Mouse (Mus musculus) midbrain, embryonic 15.5 days (tissue): ENCODE measurements at regions not wholly inside any gene's neighbourhood (a gene's known extent, or its start where the extent isn't known, plus 50 kb on each side); places are given as distances from the start of the nearest gene placed in this dataset.

Experiments
- ATAC-seq: fragments of 200-750 bp; cut with Nextera tagmentation; replicated peaks from 2 replicates; pipeline ENCODE4 v1.8.0; 2017; ENCODE audit warnings: moderate TSS enrichment
- H3K27ac ChIP-seq: fragments of 300-500 bp; sonication (generic); 2 replicates; pipeline ENCODE4 v1.5.1; 2015; ENCODE audit warnings: mild to moderate bottlenecking, inconsistent platforms
- H3K27me3 ChIP-seq: fragments of 300-500 bp; sonication (generic); replicated peaks from 2 replicates; pipeline ENCODE4 v1.6.1; 2015; ENCODE audit warnings: inconsistent platforms
- H3K36me3 ChIP-seq: fragments of 300-500 bp; sonication (generic); replicated peaks from 2 replicates; pipeline ENCODE4 v1.6.1; 2015; ENCODE audit warnings: inconsistent platforms
- H3K4me1 ChIP-seq: fragments of 300-500 bp; sonication (generic); 2 replicates; pipeline ENCODE4 v1.6.1; 2015; ENCODE audit warnings: inconsistent platforms
- H3K4me2 ChIP-seq: fragments of 300-500 bp; sonication (generic); 2 replicates; pipeline ENCODE4 v1.6.1; 2015; ENCODE audit warnings: inconsistent platforms, mild to moderate bottlenecking, moderate library complexity
- H3K4me3 ChIP-seq: fragments of 300-500 bp; sonication (generic); 2 replicates; pipeline ENCODE4 v1.5.1; 2015; ENCODE audit warnings: mild to moderate bottlenecking, inconsistent platforms
- H3K9ac ChIP-seq: fragments of 300-500 bp; sonication (generic); 2 replicates; pipeline ENCODE4 v1.6.1; 2015; ENCODE audit warnings: mild to moderate bottlenecking, inconsistent platforms
- H3K9me3 ChIP-seq: fragments of 300-500 bp; sonication (generic); 2 replicates; pipeline ENCODE4 v1.6.1; 2016; ENCODE audit warnings: inconsistent platforms
- WGBS: fragments of 180-500 bp; shearing (Covaris S2); methylation state at CpG from one replicate; pipeline ENCODE4 v1.1.7; 2015; ENCODE audit warnings: mixed read lengths; 5-methylcytosine and 5-hydroxymethylcytosine counted together

DNA sequence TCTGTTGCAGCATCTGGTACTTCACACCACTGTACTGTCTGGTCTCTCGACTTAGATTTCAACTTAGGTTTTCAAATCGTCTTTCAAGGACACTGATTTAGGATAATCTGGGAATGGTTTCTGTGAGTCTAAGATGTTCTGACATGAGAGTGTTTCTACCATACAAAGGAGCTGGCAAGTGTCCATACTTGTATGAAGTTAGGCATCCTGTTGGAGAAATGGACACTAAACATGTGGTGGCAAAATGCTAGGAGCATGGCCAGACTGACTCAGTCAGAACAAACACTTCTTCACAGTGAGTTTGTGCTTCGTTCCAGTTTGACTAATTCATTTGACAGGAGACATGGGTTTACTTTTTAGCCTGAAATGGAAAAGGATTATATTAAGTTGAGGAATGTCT, 194.5 kb upstream of the Thbs1 start:
- Histone ChIP-seq H3K4me3 (no peak overlapping the region), H3K9me3 (no peaks in the 10 kb centered on the region)
- 84% methylated on average over 3 of the region's 3 CpGs for WGBS

DNA sequence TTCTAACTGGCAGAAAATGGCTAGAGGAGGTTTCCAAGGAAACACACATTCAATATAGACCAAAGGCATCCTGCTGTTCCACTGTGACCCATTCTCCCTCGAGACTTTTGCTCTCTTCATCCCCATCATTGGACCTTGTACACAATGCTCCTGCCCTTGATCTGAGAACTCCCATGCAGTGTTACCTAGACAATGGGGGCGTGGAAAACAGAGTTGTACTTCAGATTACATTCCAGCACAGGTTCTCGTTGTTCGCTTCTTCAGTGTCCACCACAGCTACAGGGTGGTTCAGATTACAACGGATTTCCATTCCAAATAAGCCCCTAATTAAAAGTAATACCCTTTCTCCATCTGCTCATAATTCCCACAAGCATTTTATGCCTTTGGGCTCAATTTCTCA, 186.8 kb upstream of the Thbs1 start:
- Histone ChIP-seq H3K4me3 (no peak overlapping the region), H3K9ac (no peak overlapping the region), H3K4me2 (no peak overlapping the region), H3K27me3 (no peaks in the 10 kb centered on the region), H3K36me3 (no peaks in the 10 kb centered on the region), H3K9me3 (no peaks in the 10 kb centered on the region), H3K27ac (no peak overlapping the region), H3K4me1 (no peaks in the 10 kb centered on the region)
- 17% methylated on average over 5 of the region's 5 CpGs for WGBS
- ATAC-seq, result no peak

More for the DNA sequence above, 194.5 kb upstream of the Thbs1 start:
- H3K36me3 ChIP-seq, result no peaks in the 10 kb centered on the region
- H3K27ac ChIP-seq, result no peak overlapping the region
- H3K4me1 ChIP-seq, result no peaks in the 10 kb centered on the region
- no peak overlapping the region for H3K4me2 ChIP-seq
- no peak overlapping the region for H3K9ac ChIP-seq
- no peaks in the 10 kb centered on the region for H3K27me3 ChIP-seq
- no peak for ATAC-seq

DNA sequence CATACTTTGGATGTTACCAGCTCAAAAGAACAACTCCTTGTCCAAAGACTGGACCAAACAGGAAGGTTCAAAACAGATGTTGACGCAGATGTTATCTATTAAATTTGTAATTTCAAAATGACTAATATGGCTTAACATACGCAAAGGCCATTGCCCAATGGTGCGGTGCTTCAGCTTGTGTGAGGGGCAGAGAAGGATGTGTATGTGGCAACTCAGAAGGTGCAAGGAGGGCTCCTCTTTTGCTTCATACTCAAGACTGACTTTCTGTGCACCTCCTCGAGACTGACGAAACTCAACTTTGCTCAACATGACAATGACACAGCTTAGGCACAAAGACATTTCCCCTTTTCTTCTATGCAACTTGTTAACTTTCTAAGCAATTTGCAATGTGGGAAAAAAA, 186.3 kb upstream of the Thbs1 start:
- ATAC-seq, result no peak
- no peak overlapping the region for H3K27ac ChIP-seq
- WGBS, result 94% methylated on average over 5 of the region's 5 CpGs

DNA sequence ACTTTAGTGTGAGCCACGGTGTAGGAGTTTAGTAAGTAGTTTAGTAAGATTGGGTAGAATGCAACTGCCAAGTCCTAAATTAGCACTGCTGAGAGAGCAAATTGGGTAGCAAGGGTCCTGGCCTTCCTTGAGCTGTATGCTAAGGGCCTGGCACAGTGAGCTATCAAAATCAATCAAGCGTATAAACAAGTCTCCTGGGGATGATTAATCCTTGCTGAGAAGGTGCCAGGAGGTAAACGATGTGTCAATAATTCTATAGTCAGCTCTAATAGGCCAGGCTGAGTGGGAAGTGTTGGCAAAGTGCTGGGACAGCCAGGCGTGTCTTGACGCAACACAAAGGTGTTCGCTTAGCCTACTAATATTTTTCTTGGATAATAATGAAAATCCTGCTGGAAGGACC, 183.6 kb upstream of the Thbs1 start:
- no peak overlapping the region for H3K4me2 ChIP-seq
- no peaks in the 10 kb centered on the region for H3K36me3 ChIP-seq
- H3K4me1 ChIP-seq, result no peaks in the 10 kb centered on the region
- H3K9ac ChIP-seq, result no peak overlapping the region
- 45% methylated on average over 6 of the region's 6 CpGs for WGBS
- H3K4me3 ChIP-seq, result no peak overlapping the region
- H3K27me3 ChIP-seq, result no peaks in the 10 kb centered on the region
- no peaks in the 10 kb centered on the region for H3K9me3 ChIP-seq
- H3K27ac ChIP-seq, result no peak overlapping the region
- no peak for ATAC-seq

More for the DNA sequence above, 186.3 kb upstream of the Thbs1 start:
- Histone ChIP-seq H3K9me3 (no peaks in the 10 kb centered on the region), H3K4me1 (no peaks in the 10 kb centered on the region), H3K4me3 (no peak overlapping the region), H3K36me3 (no peaks in the 10 kb centered on the region), H3K27me3 (no peaks in the 10 kb centered on the region), H3K4me2 (no peak overlapping the region), H3K9ac (no peak overlapping the region)

DNA sequence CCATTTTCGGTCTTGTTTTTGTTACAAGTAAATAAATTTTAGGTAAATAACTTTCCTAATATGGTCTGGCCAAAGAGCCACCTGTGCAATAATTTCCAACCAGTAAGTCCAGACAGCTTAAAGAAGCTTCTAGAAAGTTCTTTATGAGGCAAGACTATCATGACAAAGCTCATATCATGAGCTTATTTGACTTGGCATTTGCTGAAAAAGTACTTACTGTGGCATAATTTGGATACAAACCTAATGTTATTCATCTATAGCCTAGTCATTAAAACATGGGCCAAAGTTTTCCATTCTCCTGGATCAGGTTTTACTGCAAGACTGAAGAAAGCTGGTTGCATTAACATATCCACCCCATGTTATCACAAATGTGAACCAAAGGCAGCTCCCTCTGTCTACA, 182.1 kb upstream of the Thbs1 start:
- Histone ChIP-seq H3K4me2 (no peak overlapping the region), H3K27ac (no peak overlapping the region), H3K9me3 (no peaks in the 10 kb centered on the region), H3K27me3 (no peaks in the 10 kb centered on the region), H3K36me3 (no peaks in the 10 kb centered on the region), H3K4me1 (no peaks in the 10 kb centered on the region), H3K9ac (no peak overlapping the region), H3K4me3 (no peak overlapping the region)
- no peak for ATAC-seq
- 93% methylated on average over 1 of the region's 1 CpGs for WGBS

DNA sequence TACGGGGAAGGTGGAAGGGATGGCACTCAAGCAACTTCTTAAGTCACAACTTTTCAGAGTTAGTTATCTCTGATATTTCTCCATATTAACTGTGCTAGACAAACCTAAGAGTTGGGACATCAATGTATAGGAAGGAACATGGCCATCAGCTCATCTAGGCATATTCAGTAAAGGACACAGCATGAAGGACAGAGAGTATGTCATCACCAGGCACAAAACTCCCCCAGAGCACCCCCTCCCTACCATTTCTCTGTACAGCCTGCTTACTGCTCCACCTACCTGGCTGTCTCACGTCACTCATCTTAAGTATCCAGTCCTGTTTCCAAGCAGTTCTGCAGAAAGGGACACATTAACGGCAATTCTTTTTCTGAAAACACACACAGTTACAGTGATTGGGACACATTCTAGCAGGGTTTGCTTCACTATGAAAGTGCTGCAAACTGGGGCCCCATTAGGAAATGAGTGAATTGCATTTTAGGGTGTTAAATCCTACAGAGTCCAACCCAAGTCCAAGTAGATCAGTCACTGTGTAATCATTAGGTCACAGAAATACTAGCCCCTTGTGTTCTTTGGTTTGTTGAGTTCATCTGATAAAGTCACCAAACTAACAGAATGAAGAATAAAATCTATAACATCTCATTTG, 180.7 kb upstream of the Thbs1 start:
- Histone ChIP-seq H3K4me1 (no peaks in the 10 kb centered on the region), H3K9me3 (no peaks in the 10 kb centered on the region), H3K4me3 (no peak overlapping the region), H3K27me3 (no peaks in the 10 kb centered on the region), H3K36me3 (no peaks in the 10 kb centered on the region), H3K4me2 (no peak overlapping the region), H3K27ac (no peak overlapping the region), H3K9ac (no peak overlapping the region)
- 93% methylated on average over 3 of the region's 3 CpGs for WGBS
- no peak for ATAC-seq

DNA sequence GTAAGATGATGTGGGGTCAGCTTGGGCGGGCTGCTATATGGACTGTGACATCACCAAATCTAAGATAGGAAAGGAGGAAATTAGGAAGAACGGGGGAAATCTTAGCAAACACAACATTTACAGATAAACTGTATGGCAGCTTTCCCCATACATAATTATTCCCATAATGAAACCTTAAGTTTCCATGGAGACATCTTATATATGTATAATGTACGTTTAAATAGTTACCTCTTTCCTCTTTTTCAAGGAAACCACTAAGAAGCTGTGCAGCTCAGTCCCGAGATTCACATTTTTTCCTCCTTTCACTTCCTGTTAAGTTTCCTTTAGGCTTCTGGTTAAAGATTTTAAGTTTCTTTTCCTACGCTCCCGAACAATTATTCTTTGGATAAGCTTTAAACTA, 175.1 kb upstream of the Thbs1 start:
- no peaks in the 10 kb centered on the region for H3K9me3 ChIP-seq
- no peaks in the 10 kb centered on the region for H3K36me3 ChIP-seq
- 0 out of 2 replicates have a peak, but pooled peaks cover 5% of the 10 kb centered on the region for H3K4me1 ChIP-seq
- no peaks in the 10 kb centered on the region for H3K27me3 ChIP-seq
- no peak overlapping the region for H3K4me2 ChIP-seq
- no peak overlapping the region for H3K27ac ChIP-seq
- no peak overlapping the region for H3K9ac ChIP-seq
- no peak for ATAC-seq
- 89% methylated on average over 6 of the region's 6 CpGs for WGBS
- H3K4me3 ChIP-seq, result no peak overlapping the region

DNA sequence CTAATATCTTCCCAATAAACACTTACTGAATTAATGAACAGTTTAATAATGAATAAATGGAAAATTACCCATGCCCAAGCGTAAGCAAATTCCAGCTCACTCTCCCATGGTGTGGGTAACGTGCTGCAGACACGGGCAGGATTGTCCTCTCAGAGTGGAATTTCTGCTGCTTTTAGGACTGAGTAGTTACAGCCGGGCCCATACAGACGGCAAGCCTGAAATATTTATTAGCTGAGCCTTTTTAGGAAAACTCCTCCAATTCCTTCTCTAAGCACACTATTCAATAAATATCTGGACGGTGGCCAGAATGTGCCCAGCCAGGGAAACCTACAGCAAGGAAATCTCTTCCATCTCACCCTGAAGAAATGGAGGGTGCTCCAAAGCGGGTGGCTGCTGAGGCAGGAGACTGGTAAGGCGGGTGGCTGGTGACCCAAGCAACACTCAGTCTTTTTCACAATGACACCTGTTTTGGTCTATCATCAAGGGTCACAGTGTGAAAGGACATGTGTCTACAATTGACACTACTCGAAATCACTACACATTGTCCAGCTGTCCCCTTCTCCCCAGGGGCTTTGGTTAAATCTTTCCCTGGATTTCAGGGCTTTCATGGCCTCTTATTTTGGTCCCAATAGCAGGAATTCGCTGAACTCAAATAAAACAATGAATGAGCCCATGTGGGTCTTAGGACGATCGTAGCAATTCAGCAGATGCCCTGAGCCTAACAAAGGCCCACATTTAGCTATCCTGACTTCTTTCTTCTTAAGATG, 173.2 kb upstream of the Thbs1 start:
- H3K36me3 ChIP-seq, result no peaks in the 10 kb centered on the region
- 0 out of 2 replicates have a peak, but pooled peaks cover 5% of the 10 kb centered on the region for H3K4me1 ChIP-seq
- H3K4me3 ChIP-seq, result no peak overlapping the region
- no peak overlapping the region for H3K27ac ChIP-seq
- no peak overlapping the region for H3K4me2 ChIP-seq
- ATAC-seq, result no peak
- H3K9me3 ChIP-seq, result no peaks in the 10 kb centered on the region
- 20% methylated on average over 12 of the region's 12 CpGs for whole genome bisulfite sequencing
- no peaks in the 10 kb centered on the region for H3K27me3 ChIP-seq
- no peak overlapping the region for H3K9ac ChIP-seq

DNA sequence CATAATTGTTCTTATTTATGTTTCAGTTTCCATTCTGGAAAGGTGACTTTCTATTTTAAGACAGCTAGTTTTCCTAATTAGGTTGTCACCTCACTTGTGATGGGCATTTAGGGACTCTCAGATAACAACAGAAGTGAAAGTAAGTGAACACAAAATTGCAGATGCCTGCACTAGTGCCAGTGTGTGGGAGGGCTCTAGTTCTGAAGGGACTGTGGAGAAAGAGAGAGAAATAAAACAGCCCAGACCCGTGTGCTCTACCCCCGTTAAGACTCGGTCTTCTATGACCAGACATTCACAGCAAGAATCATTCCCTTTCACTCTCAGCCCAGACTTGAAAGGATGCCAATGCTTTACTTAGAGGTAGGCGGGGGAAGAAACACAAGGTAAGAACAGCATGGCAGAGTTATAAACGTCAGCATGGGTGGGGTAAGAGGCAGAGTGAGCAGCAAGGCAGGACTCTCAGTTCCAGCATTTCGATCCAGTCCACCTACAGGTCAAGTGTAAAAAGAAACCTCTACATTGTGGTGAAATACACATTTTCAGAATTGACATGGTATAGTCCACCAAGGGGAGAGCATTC, 170.1 kb upstream of the Thbs1 start:
- no peaks in the 10 kb centered on the region for H3K27me3 ChIP-seq
- ATAC-seq, result no peak
- H3K9me3 ChIP-seq, result no peaks in the 10 kb centered on the region
- H3K4me1 ChIP-seq, result 0 out of 2 replicates have a peak, but pooled peaks cover 5% of the 10 kb centered on the region
- no peak overlapping the region for H3K27ac ChIP-seq
- H3K36me3 ChIP-seq, result no peaks in the 10 kb centered on the region
- H3K4me2 ChIP-seq, result no peak overlapping the region
- 45% methylated on average over 6 of the region's 6 CpGs for WGBS
- H3K9ac ChIP-seq, result no peak overlapping the region
- H3K4me3 ChIP-seq, result no peak overlapping the region

DNA sequence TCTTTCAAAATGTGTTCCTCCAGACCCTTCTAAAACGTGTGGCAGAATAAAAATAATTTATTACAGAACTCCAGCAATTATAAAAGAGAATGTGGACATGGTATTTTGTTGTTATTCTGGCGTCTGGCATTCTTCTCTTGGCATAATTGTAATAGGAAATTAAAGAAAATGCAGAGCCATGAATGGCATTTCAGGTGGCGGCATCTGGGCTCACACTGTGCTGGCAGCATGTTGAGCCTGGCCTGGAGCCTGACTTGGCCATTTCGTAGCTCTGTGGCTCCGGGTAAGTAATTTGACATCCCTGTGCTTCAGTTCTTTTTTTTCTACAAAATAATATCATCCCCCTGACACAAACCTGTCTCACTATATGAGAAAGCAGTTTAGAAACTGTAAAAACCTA, 168.0 kb upstream of the Thbs1 start:
- no peak overlapping the region for H3K27ac ChIP-seq
- no peaks in the 10 kb centered on the region for H3K36me3 ChIP-seq
- 61% methylated on average over 5 of the region's 5 CpGs for WGBS
- no peak for ATAC-seq
- no peaks in the 10 kb centered on the region for H3K9me3 ChIP-seq
- no peak overlapping the region for H3K9ac ChIP-seq
- H3K27me3 ChIP-seq, result no peaks in the 10 kb centered on the region
- no peak overlapping the region for H3K4me3 ChIP-seq
- no peak overlapping the region for H3K4me2 ChIP-seq
- 0 out of 2 replicates have a peak, but pooled peaks cover 2% of the 10 kb centered on the region for H3K4me1 ChIP-seq

DNA sequence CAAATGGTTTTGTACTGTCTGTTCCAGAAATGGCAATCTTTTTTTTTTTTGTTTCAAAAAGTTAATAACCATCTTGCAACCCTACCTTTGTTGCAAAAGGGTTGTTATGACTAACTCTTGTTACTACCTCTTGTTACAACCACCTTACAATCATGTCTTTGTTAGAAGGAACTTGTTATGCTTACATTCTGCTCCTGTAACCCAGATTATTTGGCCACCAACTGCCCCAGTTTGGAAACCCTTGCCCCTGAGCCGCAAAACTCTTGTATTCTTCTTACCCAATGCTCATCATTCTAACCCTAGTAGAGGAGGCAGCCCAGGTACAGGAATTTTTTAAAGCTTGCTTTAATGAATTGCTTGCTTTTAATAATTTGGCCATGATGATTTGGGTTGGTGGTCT, 167.4 kb upstream of the Thbs1 start:
- no peak overlapping the region for H3K4me2 ChIP-seq
- no peaks in the 10 kb centered on the region for H3K4me1 ChIP-seq
- no peak for ATAC-seq
- WGBS, result 95% methylated on average over 1 of the region's 1 CpGs
- no peak overlapping the region for H3K4me3 ChIP-seq
- H3K27me3 ChIP-seq, result no peaks in the 10 kb centered on the region
- no peak overlapping the region for H3K9ac ChIP-seq
- H3K27ac ChIP-seq, result no peak overlapping the region
- no peaks in the 10 kb centered on the region for H3K9me3 ChIP-seq
- no peaks in the 10 kb centered on the region for H3K36me3 ChIP-seq

DNA sequence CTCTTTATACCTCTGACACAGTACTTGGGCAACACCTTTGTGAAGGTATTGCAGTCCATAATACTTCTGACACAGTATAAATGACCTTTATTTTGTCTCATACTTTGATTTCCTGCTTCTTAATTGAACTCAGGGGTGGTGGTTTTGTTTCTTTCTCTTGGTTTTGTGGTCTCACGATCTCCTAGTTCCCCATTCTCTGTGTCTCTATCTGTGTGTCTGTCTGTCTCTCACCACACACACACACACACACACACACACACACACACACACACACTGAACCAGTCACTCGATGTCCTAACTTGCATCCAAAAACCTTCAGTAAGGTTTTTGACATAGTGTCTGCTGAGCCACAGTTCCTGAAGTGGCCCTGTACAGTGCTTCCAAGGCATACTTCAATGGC, 166.7 kb upstream of the Thbs1 start:
- Histone ChIP-seq H3K4me1 (no peaks in the 10 kb centered on the region), H3K9me3 (no peaks in the 10 kb centered on the region)
- 90% methylated on average over 2 of the region's 2 CpGs for WGBS

More for the DNA sequence above, 166.7 kb upstream of the Thbs1 start:
- no peak overlapping the region for H3K27ac ChIP-seq
- no peak overlapping the region for H3K4me3 ChIP-seq
- ATAC-seq, result no peak
- no peak overlapping the region for H3K9ac ChIP-seq
- H3K36me3 ChIP-seq, result no peaks in the 10 kb centered on the region
- H3K27me3 ChIP-seq, result no peaks in the 10 kb centered on the region
- no peak overlapping the region for H3K4me2 ChIP-seq
